Mouse (Mus musculus) 416B (cell line): Measurements from ENCODE around the gene Tbk1.
A peak's percentile ranks its signal among the peaks of the same experiment; 100 is the strongest.

ENCODE experiments used
- DNase-seq: peaks from one replicate; pipeline ENCODE4 v3.0.0; 2011; ENCODE audit warnings: low read depth

Gene Tbk1

GRCm38 (mm10) chr10:121497968-121498367, 88.6 kb downstream of the Tbk1 start:
- peak; percentile 89 for DNase-seq

DNA sequence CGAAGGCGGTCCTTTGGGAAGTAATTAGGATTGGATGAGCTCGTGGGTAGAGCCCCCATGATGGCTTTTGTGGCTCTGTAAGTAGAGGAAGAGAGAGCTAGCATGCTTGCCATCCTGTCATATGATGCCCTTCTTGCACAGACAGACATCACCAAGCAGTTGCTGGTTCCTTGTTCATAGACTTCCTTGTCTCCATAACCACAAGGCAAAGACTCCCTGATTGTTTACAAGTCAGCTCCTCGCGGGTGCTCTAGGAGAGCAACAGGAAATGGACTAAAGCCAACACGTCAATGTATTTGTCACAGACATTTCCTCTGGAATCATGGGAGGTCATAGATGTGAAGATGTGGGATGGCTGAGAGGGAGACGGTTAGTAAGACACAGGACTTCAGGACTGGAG, 90.0 kb downstream of the Tbk1 start:
- DNase-seq: peak; percentile 76
